In the genomic region with DNA sequence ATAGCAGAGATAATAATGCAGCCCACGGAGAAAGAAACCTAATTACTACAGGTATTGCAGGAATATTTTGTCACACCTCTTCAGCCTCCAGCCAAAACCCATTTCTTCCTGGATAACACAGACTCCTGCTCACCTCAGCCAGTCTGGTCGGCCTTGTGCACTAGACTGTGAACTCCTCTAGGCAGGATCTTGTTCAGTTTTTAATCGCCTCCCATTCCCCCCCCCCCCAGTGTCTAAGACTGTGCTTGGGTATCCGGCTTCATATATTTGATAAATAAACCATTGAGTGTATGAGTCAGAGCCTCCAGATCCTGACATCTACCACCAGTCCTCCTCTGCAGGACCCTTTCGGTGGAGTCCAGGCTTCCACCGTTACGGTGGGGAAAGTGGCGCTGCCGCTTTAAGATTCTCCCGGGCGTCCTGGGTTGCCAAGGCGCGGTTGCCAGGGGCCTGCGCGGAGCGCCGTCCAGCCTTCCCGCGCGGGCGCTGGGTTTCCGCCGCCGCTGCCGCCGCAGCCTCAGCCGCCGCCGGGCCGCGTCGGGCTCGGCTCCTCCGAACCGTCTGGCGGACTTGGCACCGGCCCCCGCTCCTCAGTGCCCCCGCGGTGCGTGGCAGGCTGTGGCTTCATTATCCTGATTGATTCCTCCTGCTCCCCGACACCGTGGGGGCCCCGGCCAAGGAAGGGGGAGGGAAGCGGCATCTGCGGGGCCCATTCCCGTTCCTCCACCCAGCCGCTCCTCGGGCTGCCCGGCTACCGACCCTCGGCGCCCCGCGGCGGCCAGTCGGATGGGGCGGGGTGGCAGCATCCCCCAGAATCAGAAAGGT, we compare ENCODE assay signal across 8 mouse cellular contexts. TPM values are rescaled to one million over a fixed set of nuclear protein-coding genes. Genes with fewer than 3 reads are reported as not detected.
DNase-seq lines count a peak whose midpoint lies in the region; ATAC-seq lines count a peak whose summit lies in the region.

No protein-coding gene starts in this region.

- peak overlapping the region; percentile 96 for H3K4me2 ChIP-seq in embryonic facial prominence, embryonic 13.5 days
- peak overlapping the region; percentile 79 for H3K4me2 ChIP-seq in limb, embryonic 15.5 days
- H3K4me2 ChIP-seq in midbrain, embryonic 16.5 days (ENCODE audit: low read length) = peak overlapping the region; percentile 90
- H3K4me2 ChIP-seq in stomach, embryonic 14.5 days (replicated peaks; ENCODE audit: low read depth, low read length) = peak overlapping the region; percentile 85

- no peak overlapping the region for H3K27ac ChIP-seq in embryonic facial prominence, embryonic 13.5 days
- peak overlapping the region; percentile 82 for H3K27ac ChIP-seq in heart, embryonic 10.5 days
- H3K27ac ChIP-seq in limb, embryonic 15.5 days = no peak overlapping the region
- peak overlapping the region; percentile 67; the same call in 1 of the 2 replicates for H3K27ac ChIP-seq in midbrain, embryonic 16.5 days (ENCODE audit: low read length)
- H3K27ac ChIP-seq in stomach, embryonic 14.5 days (ENCODE audit: low read length) = 0 out of 2 replicates have a peak overlapping the region, but pooled peaks have one; percentile 45

- H3K36me3 ChIP-seq in embryonic facial prominence, embryonic 13.5 days = no peaks in the 10 kb centered on the region
- H3K36me3 ChIP-seq in heart, embryonic 10.5 days = no peaks in the 10 kb centered on the region
- no peaks in the 10 kb centered on the region for H3K36me3 ChIP-seq in limb, embryonic 15.5 days
- H3K36me3 ChIP-seq in midbrain, embryonic 16.5 days (ENCODE audit: control insufficient read depth, insufficient read depth, low read length) = no peaks in the 10 kb centered on the region
- no peaks in the 10 kb centered on the region for H3K36me3 ChIP-seq in stomach, embryonic 14.5 days (ENCODE audit: control insufficient read depth, insufficient read depth, low read length)

- DNase-seq in 3134 (ENCODE audit: extremely low read depth, insufficient read length, low spot score) = peak; percentile 71
- peak; percentile 88 for DNase-seq in adrenal gland, postnatal 10 days
- DNase-seq in heart, embryonic 10.5 days (ENCODE audit: low spot score) = peak; percentile 79
- peak; percentile 43 to 66 for DNase-seq in kidney, adult 8-10 months

- H3K4me3 ChIP-seq in embryonic facial prominence, embryonic 13.5 days = peak overlapping the region; percentile 73
- peak overlapping the region; percentile 86 for H3K4me3 ChIP-seq in heart, embryonic 10.5 days
- H3K4me3 ChIP-seq in limb, embryonic 15.5 days = peak overlapping the region; percentile 68
- H3K4me3 ChIP-seq in midbrain, embryonic 16.5 days (ENCODE audit: low read depth, low read length) = peak overlapping the region; percentile 78
- peak overlapping the region; percentile 48 for H3K4me3 ChIP-seq in stomach, embryonic 14.5 days (ENCODE audit: low read depth, low read length)

- H3K9ac ChIP-seq in embryonic facial prominence, embryonic 13.5 days = peak overlapping the region; percentile 80
- H3K9ac ChIP-seq in limb, embryonic 15.5 days = peak overlapping the region; percentile 38
- H3K9ac ChIP-seq in midbrain, embryonic 16.5 days (ENCODE audit: low read depth, low read length) = peak overlapping the region; percentile 93
- H3K9ac ChIP-seq in stomach, embryonic 14.5 days (replicated peaks; ENCODE audit: low read depth, low read length) = peak overlapping the region; percentile 37

- peaks cover 10% of the 10 kb centered on the region for H3K4me1 ChIP-seq in embryonic facial prominence, embryonic 13.5 days
- peaks cover 40% of the 10 kb centered on the region for H3K4me1 ChIP-seq in heart, embryonic 10.5 days
- peaks cover 28% of the 10 kb centered on the region for H3K4me1 ChIP-seq in limb, embryonic 15.5 days
- peaks cover 39% of the 10 kb centered on the region for H3K4me1 ChIP-seq in midbrain, embryonic 16.5 days (ENCODE audit: control insufficient read depth, insufficient read depth, low read length)
- H3K4me1 ChIP-seq in stomach, embryonic 14.5 days (ENCODE audit: control insufficient read depth, insufficient read depth, low read length) = peaks cover 22% of the 10 kb centered on the region

- no peak for ATAC-seq in embryonic facial prominence, embryonic 13.5 days (ENCODE audit: insufficient number of reproducible peaks, insufficient read depth, low FRiP score, low TSS enrichment, low read depth)
- peak; percentile 31; the same call in 1 of the 2 replicates for ATAC-seq in limb, embryonic 15.5 days (ENCODE audit: insufficient number of reproducible peaks, low FRiP score, low TSS enrichment, low read depth)
- peak; percentile 79 for ATAC-seq in midbrain, embryonic 16.5 days
- peak; percentile 54 for ATAC-seq in stomach, embryonic 14.5 days (ENCODE audit: insufficient number of reproducible peaks, insufficient read depth, low FRiP score, low read depth)

- WGBS in embryonic facial prominence, embryonic 13.5 days = 1% methylated on average over 58 of the region's 58 CpGs
- WGBS in heart, embryonic 10.5 days = 2% methylated on average over 58 of the region's 58 CpGs
- 2% methylated on average over 57 of the region's 58 CpGs for WGBS in limb, embryonic 15.5 days
- under 1% methylated on average over 53 of the region's 58 CpGs for WGBS in midbrain, embryonic 16.5 days
- 2% methylated on average over 56 of the region's 58 CpGs for WGBS in stomach, embryonic 14.5 days

- peaks cover 65% of the 10 kb centered on the region for H3K27me3 ChIP-seq in embryonic facial prominence, embryonic 13.5 days
- H3K27me3 ChIP-seq in heart, embryonic 10.5 days (ENCODE audit: insufficient read depth, poor library complexity, severe bottlenecking) = peaks cover 86% of the 10 kb centered on the region
- peaks cover 50% of the 10 kb centered on the region for H3K27me3 ChIP-seq in limb, embryonic 15.5 days
- peaks cover 8% of the 10 kb centered on the region for H3K27me3 ChIP-seq in midbrain, embryonic 16.5 days (ENCODE audit: control insufficient read depth, insufficient read depth, low read depth, low read length)
- no peaks in the 10 kb centered on the region for H3K27me3 ChIP-seq in stomach, embryonic 14.5 days (ENCODE audit: control insufficient read depth, insufficient read depth, low read length)

- H3K9me3 ChIP-seq in embryonic facial prominence, embryonic 13.5 days = no peaks in the 10 kb centered on the region
- H3K9me3 ChIP-seq in heart, embryonic 10.5 days = no peaks in the 10 kb centered on the region
- no peaks in the 10 kb centered on the region for H3K9me3 ChIP-seq in limb, embryonic 15.5 days
- no peaks in the 10 kb centered on the region for H3K9me3 ChIP-seq in midbrain, embryonic 16.5 days (replicated peaks; ENCODE audit: control insufficient read depth, low read length, poor library complexity, severe bottlenecking)
- H3K9me3 ChIP-seq in stomach, embryonic 14.5 days (ENCODE audit: control insufficient read depth, low read depth, low read length) = no peaks in the 10 kb centered on the region

RNA-seq across cellular contexts. Expression of gene Neurod2, which starts 35.0 kb away (rescaled TPM):
- total RNA-seq in adrenal gland, postnatal 10 days (2021) = not detected
- 0.17 and 0.48 TPM in 2 replicates for polyA plus RNA-seq in embryonic facial prominence, embryonic 13.5 days (2015; fragmentation: Nextera tagmentation; extraction: Ambion mirVana)
- not detected in 2 replicates for polyA plus RNA-seq in heart, embryonic 10.5 days (2016; fragmentation: Nextera tagmentation; extraction: Ambion mirVana)
- not detected in 2 replicates for polyA plus RNA-seq in limb, embryonic 15.5 days (2015; fragmentation: Nextera tagmentation; extraction: Ambion mirVana)
- polyA plus RNA-seq in midbrain, embryonic 16.5 days (2015; fragmentation: Nextera tagmentation; extraction: Ambion mirVana) = 4.5 and 5.6 TPM in 2 replicates
- polyA plus RNA-seq in stomach, embryonic 14.5 days (2014; fragmentation: Nextera tagmentation; extraction: Ambion mirVana) = not detected in 2 replicates

RNA-seq across cellular contexts. Expression of gene Ppp1r1b, which starts 53.8 kb away (rescaled TPM):
- 1 to 10 TPM in 1 of 2 experiments, under 1 TPM in 1; 1.00 to 1.7 TPM for total RNA-seq in adrenal gland, postnatal 10 days (2021)
- polyA plus RNA-seq in embryonic facial prominence, embryonic 13.5 days (2015; fragmentation: Nextera tagmentation; extraction: Ambion mirVana) = 1.2 and 2.0 TPM in 2 replicates
- 8.1 and 20.1 TPM in 2 replicates for polyA plus RNA-seq in heart, embryonic 10.5 days (2016; fragmentation: Nextera tagmentation; extraction: Ambion mirVana)
- polyA plus RNA-seq in limb, embryonic 15.5 days (2015; fragmentation: Nextera tagmentation; extraction: Ambion mirVana) = 3.7 and 4.3 TPM in 2 replicates
- 2.4 and 2.9 TPM in 2 replicates for polyA plus RNA-seq in midbrain, embryonic 16.5 days (2015; fragmentation: Nextera tagmentation; extraction: Ambion mirVana)
- 8.7 and 10.7 TPM in 2 replicates for polyA plus RNA-seq in stomach, embryonic 14.5 days (2014; fragmentation: Nextera tagmentation; extraction: Ambion mirVana)

Comparison
In these comparisons a context has a peak if more than half of its experiments do, and no peak if none do; other contexts are left out.
1. H3K27ac ChIP-seq: peak in heart, embryonic 10.5 days (single experiment), midbrain, embryonic 16.5 days (single experiment) and stomach, embryonic 14.5 days (single experiment); none in embryonic facial prominence, embryonic 13.5 days (single experiment) and limb, embryonic 15.5 days (single experiment).
2. H3K9ac ChIP-seq: peak in every context shown above with its lines; median percentile 93 in midbrain, embryonic 16.5 days; 80 in embryonic facial prominence, embryonic 13.5 days; 38 in limb, embryonic 15.5 days; 37 in stomach, embryonic 14.5 days.
3. Peak in every context shown above with its lines, with median percentiles within 50 percentile points of each other: DNase-seq, H3K4me2 ChIP-seq and H3K4me3 ChIP-seq.